Mouse (Mus musculus): ENCODE results near the gene Ubald1. TPM values are rescaled to one million over a fixed set of nuclear protein-coding genes. Genes with fewer than 3 reads are reported as not detected.

The Ubald1 gene
- total and polyA plus RNA-seq, 3 experiments: 2.8 to 25.6 TPM; not detected in 1

GRCm38 (mm10) chr16:4861392-4861791 lies 18.7 kb downstream of the Ubald1 start:
- Histone ChIP-seq H3K9ac (ENCODE audit: control insufficient read depth, low read depth, low read length, poor library complexity, severe bottlenecking) (no peak overlapping the region), H3K4me1 (ENCODE audit: control insufficient read depth in 1 of 2, insufficient read depth in 2 of 2, low read length in 2 of 2) (no peaks in the 10 kb centered on the region; a peak in 1 of 4 replicates), H3K4me3 (ENCODE audit: control insufficient read depth in 1 of 2, insufficient read depth in 1 of 2, low read depth in 2 of 2, low read length in 2 of 2) (no peak overlapping the region), H3K27ac (ENCODE audit: control insufficient read depth, low read depth, low read length) (no peak overlapping the region), H3K9me3 (replicated peaks; ENCODE audit: insufficient read depth, low read length) (no peaks in the 10 kb centered on the region), H3K79me2 (ENCODE audit: control insufficient read depth, insufficient read depth, low read length, poor library complexity) (no peaks in the 10 kb centered on the region), H3K27me3 (ENCODE audit: control insufficient read depth in 1 of 2, insufficient read depth in 2 of 2, low read length in 2 of 2) (no peaks in the 10 kb centered on the region), H3K36me3 (ENCODE audit: control insufficient read depth in 1 of 2, insufficient read depth in 2 of 2, low read length in 2 of 2) (no peaks in the 10 kb centered on the region)
- no peak for DNase-seq (ENCODE audit: low read depth, low spot score)
- TF ChIP-seq SMC3 (IDR thresholded peaks at IDR 0.05; ENCODE audit: low read depth, low read length) (no peak), EP300 (IDR thresholded peaks at IDR 0.05; ENCODE audit: low read depth in 1 of 2, low read length in 2 of 2) (no peak), KAT2A (conservative IDR thresholded peaks at IDR 0.05; ENCODE audit: low read depth, low read length) (no peak), ZNF384 (IDR thresholded peaks at IDR 0.05; ENCODE audit: low read depth, low read length) (no peak), GABPA (IDR thresholded peaks at IDR 0.05; ENCODE audit: low read depth, low read length) (no peak), MAX (IDR thresholded peaks at IDR 0.05; ENCODE audit: low read length) (no peak), ZC3H11A (IDR thresholded peaks at IDR 0.05; ENCODE audit: low read depth, low read length) (no peak), USF1 (IDR thresholded peaks at IDR 0.05; ENCODE audit: low read depth, low read length) (no peak), ZMIZ1 (IDR thresholded peaks at IDR 0.05; ENCODE audit: low read depth, low read length) (no peak), ETS1 (IDR thresholded peaks at IDR 0.05; ENCODE audit: low read depth, low read length) (no peak), TAL1 (IDR thresholded peaks at IDR 0.05; ENCODE audit: low read length) (no peak), ZKSCAN1 (IDR thresholded peaks at IDR 0.05; ENCODE audit: low read depth, low read length) (no peak)

GRCm38 (mm10) chr16:4855046-4855650 lies 25.0 kb downstream of the Ubald1 start:
- Histone ChIP-seq H3K4me1 (ENCODE audit: control insufficient read depth in 1 of 2, insufficient read depth in 2 of 2, low read length in 2 of 2) (no peaks in the 10 kb centered on the region), H3K27ac (ENCODE audit: control insufficient read depth, low read depth, low read length) (no peak overlapping the region), H3K79me2 (ENCODE audit: control insufficient read depth, insufficient read depth, low read length, poor library complexity) (no peaks in the 10 kb centered on the region), H3K9me3 (replicated peaks; ENCODE audit: insufficient read depth, low read length) (no peaks in the 10 kb centered on the region), H3K9ac (ENCODE audit: control insufficient read depth, low read depth, low read length, poor library complexity, severe bottlenecking) (no peak overlapping the region), H3K36me3 (ENCODE audit: control insufficient read depth in 1 of 2, insufficient read depth in 2 of 2, low read length in 2 of 2) (no peaks in the 10 kb centered on the region), H3K27me3 (ENCODE audit: control insufficient read depth in 1 of 2, insufficient read depth in 2 of 2, low read length in 2 of 2) (peaks cover 0 to 5% of the 10 kb centered on the region in 2 experiments; a peak in 2 of 4 replicates), H3K4me3 (ENCODE audit: control insufficient read depth in 1 of 2, insufficient read depth in 1 of 2, low read depth in 2 of 2, low read length in 2 of 2) (no peak overlapping the region)
- no peak for DNase-seq (ENCODE audit: low read depth, low spot score)
- TF ChIP-seq HCFC1 (IDR thresholded peaks at IDR 0.05; ENCODE audit: low read depth, low read length) (no peak), JUND (IDR thresholded peaks at IDR 0.05; ENCODE audit: low read depth, low read length) (no peak), POLR2A (IDR thresholded peaks at IDR 0.05; ENCODE audit: control insufficient read depth in 1 of 2, insufficient read depth in 1 of 2, low read depth in 1 of 2, low read length in 2 of 2, poor library complexity in 1 of 2) (no peak), USF2 (IDR thresholded peaks at IDR 0.05; ENCODE audit: borderline replicate concordance in 1 of 2, insufficient read depth in 1 of 2, low read depth in 1 of 2, low read length in 2 of 2) (no peak), KAT2A (conservative IDR thresholded peaks at IDR 0.05; ENCODE audit: low read depth, low read length) (no peak), MAZ (IDR thresholded peaks at IDR 0.05; ENCODE audit: low read depth, low read length) (no peak), POLR2AphosphoS2 (IDR thresholded peaks at IDR 0.05; ENCODE audit: low read length) (no peak), GABPA (IDR thresholded peaks at IDR 0.05; ENCODE audit: low read depth, low read length) (no peak)
